Mouse (Mus musculus) lung, postnatal 0 days (tissue): ENCODE measurements around the gene Gm20388.

Experiments
- CTCF ChIP-seq: IDR thresholded peaks from 2 replicates; pipeline ENCODE4 v1.5.1; 2016; ENCODE audit warnings: antibody characterized with exemption, mild to moderate bottlenecking
- EP300 ChIP-seq: IDR thresholded peaks from 2 replicates; pipeline ENCODE4 v1.6.1; 2016; ENCODE audit warnings: antibody characterized with exemption, mild to moderate bottlenecking, control low read depth

DNA sequence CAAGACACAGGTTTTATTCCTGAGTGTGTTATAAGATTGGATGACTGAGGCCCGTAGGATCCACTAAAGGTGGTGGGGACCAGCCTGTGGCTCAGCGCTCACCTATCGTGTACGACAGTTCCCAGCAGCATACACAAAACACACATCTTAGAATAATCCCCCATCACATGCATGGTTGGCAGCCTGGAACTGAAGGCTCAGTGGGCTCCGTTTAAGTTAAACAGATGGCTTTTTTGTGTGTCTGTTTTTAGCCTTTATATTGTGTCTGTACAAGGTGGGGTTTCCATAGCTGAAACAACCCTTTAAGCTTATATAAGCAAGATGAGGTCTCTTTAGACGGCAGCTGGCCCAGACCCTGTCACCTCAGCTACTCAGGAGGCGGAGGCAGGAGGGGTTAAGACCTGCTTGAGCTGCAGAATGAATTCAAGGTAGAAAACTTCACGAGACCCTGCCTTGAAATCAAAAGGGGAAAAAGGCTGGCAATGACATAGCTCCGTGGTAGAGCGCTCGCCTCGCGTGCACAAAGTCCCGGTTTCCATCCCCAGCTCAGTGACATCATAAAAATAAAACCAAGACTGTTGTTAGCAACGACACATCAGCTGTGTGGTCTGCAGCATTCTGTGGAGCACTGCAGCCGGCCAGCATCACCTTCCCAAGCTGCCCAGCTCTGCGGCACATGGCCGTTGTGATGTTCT lies 835.5 kb downstream of the Gm20388 start:
- TF ChIP-seq CTCF: no peak
- no peak for TF ChIP-seq EP300
